Mouse (Mus musculus) liver, embryonic 11.5 days (tissue): Measurements from ENCODE around the gene Irgq. TPM values are rescaled to one million over a fixed set of nuclear protein-coding genes. Genes with fewer than 3 reads are reported as not detected.
A peak's percentile ranks its signal among the peaks of the same experiment; 100 is the strongest.

Experiments used
- ATAC-seq: fragments of 200-750 bp; cut with Nextera tagmentation; replicated peaks from 2 replicates; pipeline ENCODE4 v1.8.0; 2017; ENCODE audit warnings: moderate number of reproducible peaks, mild to moderate bottlenecking, moderate TSS enrichment, moderate library complexity; ENCODE audit not compliant: low FRiP score
- DNase-seq: peaks from one replicate; pipeline ENCODE4 v3.0.0-alpha.2; 2017; ENCODE audit warnings: low spot score
- H3K27ac ChIP-seq: fragments of 300-500 bp; sonication (generic); 2 replicates; pipeline ENCODE4 v1.5.1; 2014; ENCODE audit warnings: mild to moderate bottlenecking, low read depth, low read length, control low read depth
- H3K27me3 ChIP-seq: fragments of 300-500 bp; sonication (generic); replicated peaks from 2 replicates; pipeline ENCODE4 v1.6.1; 2014; ENCODE audit warnings: low read length, mixed read lengths; ENCODE audit not compliant: control insufficient read depth, insufficient read depth
- H3K36me3 ChIP-seq: fragments of 300-500 bp; sonication (generic); 2 replicates; pipeline ENCODE4 v1.6.1; 2014; ENCODE audit warnings: mild to moderate bottlenecking, low read length, moderate library complexity, mixed read lengths; ENCODE audit not compliant: control insufficient read depth, insufficient read depth
- H3K4me1 ChIP-seq: fragments of 300-500 bp; sonication (generic); replicated peaks from 2 replicates; pipeline ENCODE4 v1.6.1; 2014; ENCODE audit warnings: low read length, mixed read lengths; ENCODE audit not compliant: control insufficient read depth, insufficient read depth
- H3K4me2 ChIP-seq: fragments of 300-500 bp; sonication (generic); 2 replicates; pipeline ENCODE4 v1.6.1; 2014; ENCODE audit warnings: mild to moderate bottlenecking, control low read depth, moderate library complexity
- H3K4me3 ChIP-seq: fragments of 300-500 bp; sonication (generic); 2 replicates; pipeline ENCODE4 v1.5.1; 2014; ENCODE audit warnings: low read depth, low read length, control low read depth
- H3K9ac ChIP-seq: fragments of 300-500 bp; sonication (generic); 2 replicates; pipeline ENCODE4 v1.6.1; 2014; ENCODE audit warnings: low read depth, low read length, control low read depth
- H3K9me3 ChIP-seq: fragments of 300-500 bp; sonication (generic); 2 replicates; pipeline ENCODE4 v1.6.1; 2016; ENCODE audit warnings: low read length, inconsistent platforms, mixed read lengths; ENCODE audit not compliant: control insufficient read depth
- WGBS: fragments of 180-500 bp; shearing (Covaris S2); extraction: QIAGEN DNeasy Blood & Tissue Kit; methylation state at CpG from one replicate; pipeline ENCODE4 v1.1.7; 2014; 5-methylcytosine and 5-hydroxymethylcytosine counted together
- polyA plus RNA-seq: library from polyadenylated mRNA; unstranded; fragments of >200 nt; fragmentation: Nextera tagmentation; extraction: Ambion mirVana; gene quantifications from 2 replicates; pipeline ENCODE4 v1.2.1, GENCODE M21; 2014

Gene Irgq
- polyA plus RNA-seq, 1 experiment from 2014 or later, result 4.1 TPM

GRCm38 (mm10) chr7:24586828-24587227 is 56.3 kb downstream of the Irgq start:
- 10% methylated on average over 8 of the region's 8 CpGs for WGBS
- DNase-seq (no peak), ATAC-seq (peak; percentile 84)
- Histone ChIP-seq H3K9me3 (no peaks in the 10 kb centered on the region), H3K36me3 (no peaks in the 10 kb centered on the region), H3K4me1 (peaks cover 14% of the 10 kb centered on the region), H3K27ac (no peak overlapping the region), H3K27me3 (peaks cover 32% of the 10 kb centered on the region), H3K9ac (no peak overlapping the region), H3K4me2 (peak overlapping the region; percentile 83), H3K4me3 (peak overlapping the region; percentile 56)

- Histone ChIP-seq H3K9me3 (no peaks in the 10 kb centered on the region), H3K4me1 (peaks cover 21% of the 10 kb centered on the region), H3K9ac (no peak within 1 kb of the TSS; the same call in 1 of the 2 replicates), H3K27me3 (peaks cover 32% of the 10 kb centered on the region), H3K4me2 (peak within 1 kb of the TSS; percentile 83), H3K36me3 (no peaks in the 10 kb centered on the region), H3K4me3 (peak within 1 kb of the TSS; percentile 56), H3K27ac (no peak within 1 kb of the TSS)
- 9% methylated on average over 30 of the region's 30 CpGs for WGBS
- DNase-seq (peak; percentile 62), ATAC-seq (0 out of 2 replicates have a peak, but pooled peaks have one; percentile 18)
Observed at GRCm38 (mm10) chr7:24587330-24588105, 57.0 kb downstream of the Irgq start, which contains the start of the genes Ethe1 and Zfp575. Ethe1 (plus strand) TSS chr7:24587543. Zfp575 (minus strand) TSS chr7:24587641.

Other genes starting within 250 kb of the Irgq start
- 10.8 and 13.2 TPM in 2 replicates for gene Zfp61, start 229.5 kb upstream of the Irgq start, polyA plus RNA-seq
- 5.6 and 5.8 TPM in 2 replicates for gene Zfp94, start 214.0 kb upstream of the Irgq start, polyA plus RNA-seq
- 0.22 TPM in 1 of 2 replicates, not detected in the other for gene Tescl, start 196.8 kb upstream of the Irgq start, polyA plus RNA-seq
- gene Lypd5, start 181.5 kb upstream of the Irgq start, polyA plus RNA-seq, result not detected in 2 replicates
- gene Kcnn4, start 160.4 kb upstream of the Irgq start, polyA plus RNA-seq, result 119 and 123 TPM in 2 replicates
- gene Smg9, start 131.1 kb upstream of the Irgq start, polyA plus RNA-seq, result 30.2 and 34.8 TPM in 2 replicates
- not detected in 2 replicates for gene Irgc1, start 78.4 kb upstream of the Irgq start, polyA plus RNA-seq
- 5.6 and 5.7 TPM in 2 replicates for gene Plaur, start 68.2 kb upstream of the Irgq start, polyA plus RNA-seq
- gene Cadm4, start 48.7 kb upstream of the Irgq start, polyA plus RNA-seq, result 0.25 and 0.27 TPM in 2 replicates
- 20.3 and 23.0 TPM in 2 replicates for gene Zfp428, start 23.7 kb upstream of the Irgq start, polyA plus RNA-seq
- gene AC161166.1, start 18.2 kb upstream of the Irgq start, polyA plus RNA-seq, result 0.34 TPM in 1 of 2 replicates, not detected in the other
- not detected in 2 replicates for gene Pinlyp, start 15.4 kb downstream of the Irgq start, polyA plus RNA-seq
- gene Xrcc1, start 15.6 kb downstream of the Irgq start, polyA plus RNA-seq, result 91.0 and 102 TPM in 2 replicates
- gene Ethe1, start 56.9 kb downstream of the Irgq start, polyA plus RNA-seq, result 20.7 and 21.9 TPM in 2 replicates
- 0.65 and 0.82 TPM in 2 replicates for gene Zfp575, start 57.0 kb downstream of the Irgq start, polyA plus RNA-seq
- 0.13 and 0.14 TPM in 2 replicates for gene Phldb3, start 80.1 kb downstream of the Irgq start, polyA plus RNA-seq
- gene Lypd3, start 105.9 kb downstream of the Irgq start, polyA plus RNA-seq, result 0.10 TPM in 1 of 2 replicates, not detected in the other
- gene Tex101, start 146.0 kb downstream of the Irgq start, polyA plus RNA-seq, result not detected in 2 replicates
- gene BC049730, start 178.6 kb downstream of the Irgq start, polyA plus RNA-seq, result not detected in 2 replicates
- not detected in 2 replicates for gene Gm4763, start 196.2 kb downstream of the Irgq start, polyA plus RNA-seq
- 0.31 and 0.33 TPM in 2 replicates for gene Cd177, start 229.6 kb downstream of the Irgq start, polyA plus RNA-seq
- gene Ceacam10, start 246.5 kb downstream of the Irgq start, polyA plus RNA-seq, result not detected in 2 replicates